Mouse (Mus musculus): ENCODE results near the gene Olfr156. TPM values are rescaled to one million over a fixed set of nuclear protein-coding genes. Genes with fewer than 3 reads are reported as not detected.
A peak's percentile ranks its signal among the peaks of the same experiment; 100 is the strongest.
"Not testable (repeated sequence)": the region's sequence is repeated elsewhere in the genome, so short reads cannot be mapped to it uniquely, and the experiment has no call there.

Gene Olfr156
- polyA plus RNA-seq, 1 experiment from 2014 or later, result not detected

DNA sequence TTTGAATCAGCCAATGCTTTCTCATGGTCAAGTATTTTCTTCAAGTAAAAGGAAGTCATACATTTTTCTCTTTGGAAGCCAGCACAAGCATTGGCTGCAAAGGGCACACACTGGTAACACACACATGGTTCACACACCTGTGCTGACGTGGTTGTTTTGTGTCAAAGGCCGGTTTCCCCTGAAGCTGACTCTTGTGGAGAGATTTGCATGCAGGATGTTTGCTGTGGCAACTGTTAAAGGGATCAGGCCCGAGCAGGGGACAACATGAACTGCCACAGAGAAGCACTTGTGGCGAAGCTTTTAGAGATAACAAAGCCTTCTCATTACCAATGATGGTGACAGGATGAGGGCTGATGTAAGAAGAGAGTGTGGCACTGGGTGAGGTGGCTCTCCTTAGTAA is 11.1 kb upstream of the Olfr156 start:
- no peak overlapping the region for H3K27ac ChIP-seq (ENCODE audit: low read depth, low read length)
- H3K36me3 ChIP-seq (ENCODE audit: control insufficient read depth, insufficient read depth, low read length), result no peaks in the 10 kb centered on the region
- H3K27me3 ChIP-seq (ENCODE audit: control insufficient read depth, insufficient read depth, low read length), result no peaks in the 10 kb centered on the region
- H3K9me3 ChIP-seq (ENCODE audit: control insufficient read depth, low read length), result no peaks in the 10 kb centered on the region
- 74% methylated on average over 4 of the region's 4 CpGs for WGBS
- DNase-seq (ENCODE audit: low spot score, missing footprints) (no peak), ATAC-seq (ENCODE audit: low FRiP score) (no peak)
- no peak overlapping the region for H3K4me3 ChIP-seq (ENCODE audit: low read depth, low read length)
- no peaks in the 10 kb centered on the region for H3K4me1 ChIP-seq (ENCODE audit: control insufficient read depth, insufficient read depth, low read length)
- H3K4me2 ChIP-seq, result no peak overlapping the region
- H3K9ac ChIP-seq (ENCODE audit: low read length), result no peak overlapping the region

DNA sequence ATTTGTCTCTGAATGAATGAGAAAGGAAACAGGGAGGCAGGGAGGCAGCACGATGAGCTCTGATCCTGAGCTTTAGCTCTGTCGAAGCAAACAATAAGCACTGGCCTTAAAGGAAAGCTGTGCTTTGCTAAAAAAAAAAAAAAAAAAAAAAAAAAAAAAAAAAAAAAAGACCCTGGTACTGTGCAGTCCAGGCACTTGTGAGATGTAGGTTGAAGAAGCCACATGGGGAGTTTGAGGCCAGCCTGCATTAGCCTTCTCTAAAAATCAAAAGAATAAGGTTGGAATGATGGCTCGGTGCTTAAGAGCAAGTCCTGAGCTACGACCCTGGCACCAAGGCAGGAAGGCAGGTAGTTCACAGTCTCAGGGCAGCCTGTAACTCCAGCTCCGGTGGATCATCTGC is 10.1 kb upstream of the Olfr156 start:
- WGBS, result 71% methylated on average over 5 of the region's 5 CpGs
- Histone ChIP-seq H3K4me1 (ENCODE audit: control insufficient read depth, insufficient read depth, low read length) (no peaks in the 10 kb centered on the region), H3K4me3 (ENCODE audit: low read depth, low read length) (no peak overlapping the region), H3K27ac (ENCODE audit: low read depth, low read length) (no peak overlapping the region), H3K27me3 (ENCODE audit: control insufficient read depth, insufficient read depth, low read length) (no peaks in the 10 kb centered on the region), H3K9ac (ENCODE audit: low read length) (no peak overlapping the region), H3K36me3 (ENCODE audit: control insufficient read depth, insufficient read depth, low read length) (no peaks in the 10 kb centered on the region), H3K4me2 (no peak overlapping the region), H3K9me3 (ENCODE audit: control insufficient read depth, low read length) (no peaks in the 10 kb centered on the region)
- ATAC-seq (ENCODE audit: low FRiP score) (no peak), DNase-seq (ENCODE audit: low spot score, missing footprints) (peak; percentile 39)

GRCm38 (mm10) chr4:43832031-43832430 is 8.3 kb upstream of the Olfr156 start:
- Histone ChIP-seq H3K36me3 (ENCODE audit: control insufficient read depth, insufficient read depth, low read length) (no peaks in the 10 kb centered on the region), H3K4me1 (ENCODE audit: control insufficient read depth, insufficient read depth, low read length) (no peaks in the 10 kb centered on the region), H3K4me2 (no peak overlapping the region), H3K9ac (ENCODE audit: low read length) (no peak overlapping the region), H3K9me3 (ENCODE audit: control insufficient read depth, low read length) (no peaks in the 10 kb centered on the region), H3K27me3 (ENCODE audit: control insufficient read depth, insufficient read depth, low read length) (no peaks in the 10 kb centered on the region), H3K4me3 (ENCODE audit: low read depth, low read length) (no peak overlapping the region), H3K27ac (ENCODE audit: low read depth, low read length) (no peak overlapping the region)
- ATAC-seq (ENCODE audit: low FRiP score) (no peak), DNase-seq (ENCODE audit: low spot score, missing footprints) (peak; percentile 31)
- 71% methylated on average over 5 of the region's 5 CpGs for WGBS

GRCm38 (mm10) chr4:43828806-43829205 is 5.1 kb upstream of the Olfr156 start:
- Histone ChIP-seq H3K36me3 (ENCODE audit: control insufficient read depth, insufficient read depth, low read length) (no peaks in the 10 kb centered on the region), H3K27me3 (ENCODE audit: control insufficient read depth, insufficient read depth, low read length) (no peaks in the 10 kb centered on the region), H3K4me1 (ENCODE audit: control insufficient read depth, insufficient read depth, low read length) (no peaks in the 10 kb centered on the region), H3K9ac (ENCODE audit: low read length) (no peak overlapping the region), H3K27ac (ENCODE audit: low read depth, low read length) (no peak overlapping the region), H3K4me2 (no peak overlapping the region), H3K9me3 (ENCODE audit: control insufficient read depth, low read length) (no peaks in the 10 kb centered on the region), H3K4me3 (ENCODE audit: low read depth, low read length) (no peak overlapping the region)
- DNase-seq (ENCODE audit: low spot score, missing footprints), result peak; percentile 74
- no peak for ATAC-seq (ENCODE audit: low FRiP score)
- WGBS, result 96% methylated on average over 4 of the region's 4 CpGs

GRCm38 (mm10) chr4:43822896-43823550 is 672 bp downstream of the Olfr156 start:
- no peaks in the 10 kb centered on the region for H3K27me3 ChIP-seq (ENCODE audit: control insufficient read depth, insufficient read depth, low read length)
- no peak for ATAC-seq (ENCODE audit: low FRiP score)
- no peak overlapping the region for H3K4me3 ChIP-seq (ENCODE audit: low read depth, low read length)
- H3K4me2 ChIP-seq, result no peak overlapping the region
- no peaks in the 10 kb centered on the region for H3K36me3 ChIP-seq (ENCODE audit: control insufficient read depth, insufficient read depth, low read length)
- H3K9ac ChIP-seq (ENCODE audit: low read length), result no peak overlapping the region
- no peaks in the 10 kb centered on the region for H3K4me1 ChIP-seq (ENCODE audit: control insufficient read depth, insufficient read depth, low read length)
- WGBS, result 78% methylated on average over 13 of the region's 13 CpGs
- peak; percentile 54 for DNase-seq (ENCODE audit: low spot score, missing footprints)
- H3K27ac ChIP-seq (ENCODE audit: low read depth, low read length), result no peak overlapping the region
- H3K9me3 ChIP-seq (ENCODE audit: control insufficient read depth, low read length), result no peaks in the 10 kb centered on the region

DNA sequence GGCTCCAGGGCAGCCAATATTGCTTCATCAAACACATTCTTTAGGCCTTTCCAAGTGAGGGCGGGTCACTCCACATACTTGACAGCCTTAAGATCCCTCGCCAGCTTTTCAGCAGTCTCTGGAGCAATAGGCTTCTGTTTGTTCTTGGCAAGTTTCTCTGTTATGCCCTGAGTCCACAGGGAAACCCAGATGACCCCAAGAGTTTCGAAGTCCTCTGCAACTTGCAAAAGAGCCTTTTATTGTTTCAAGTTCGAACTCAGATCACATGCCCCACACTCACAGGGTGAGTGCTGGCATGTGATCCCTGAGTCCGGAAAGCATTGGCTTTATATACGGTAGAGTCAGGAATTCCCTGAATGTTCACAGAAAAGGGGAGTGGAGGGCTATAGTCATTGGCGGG is 24.8 kb downstream of the Olfr156 start:
- WGBS, result 85% methylated on average over 7 of the region's 7 CpGs

GRCm38 (mm10) chr4:43795844-43796243 is 27.9 kb downstream of the Olfr156 start:
- H3K27ac ChIP-seq (ENCODE audit: low read depth, low read length); H3K4me1 ChIP-seq (ENCODE audit: control insufficient read depth, insufficient read depth, low read length); H3K9ac ChIP-seq (ENCODE audit: low read length); H3K27me3 ChIP-seq (ENCODE audit: control insufficient read depth, insufficient read depth, low read length); ATAC-seq (ENCODE audit: low FRiP score); H3K9me3 ChIP-seq (ENCODE audit: control insufficient read depth, low read length); H3K4me3 ChIP-seq (ENCODE audit: low read depth, low read length); H3K4me2 ChIP-seq; H3K36me3 ChIP-seq (ENCODE audit: control insufficient read depth, insufficient read depth, low read length); DNase-seq (ENCODE audit: low spot score, missing footprints): not testable (repeated sequence)
- 83% methylated on average over 5 of the region's 5 CpGs for WGBS

More for the DNA sequence above, 24.8 kb downstream of the Olfr156 start:
- Histone ChIP-seq H3K36me3 (ENCODE audit: control insufficient read depth, insufficient read depth, low read length) (no peaks in the 10 kb centered on the region), H3K4me3 (ENCODE audit: low read depth, low read length) (no peak overlapping the region), H3K4me2 (no peak overlapping the region), H3K27me3 (ENCODE audit: control insufficient read depth, insufficient read depth, low read length) (no peaks in the 10 kb centered on the region), H3K9me3 (ENCODE audit: control insufficient read depth, low read length) (no peaks in the 10 kb centered on the region; the same call in 1 of the 2 replicates), H3K27ac (ENCODE audit: low read depth, low read length) (no peak overlapping the region), H3K9ac (ENCODE audit: low read length) (no peak overlapping the region), H3K4me1 (ENCODE audit: control insufficient read depth, insufficient read depth, low read length) (no peaks in the 10 kb centered on the region)
- no peak for DNase-seq (ENCODE audit: low spot score, missing footprints)
- no peak for ATAC-seq (ENCODE audit: low FRiP score)

GRCm38 (mm10) chr4:43795296-43795695 is 28.4 kb downstream of the Olfr156 start:
- H3K4me1 ChIP-seq (ENCODE audit: control insufficient read depth, insufficient read depth, low read length), result no peaks in the 10 kb centered on the region
- ATAC-seq (ENCODE audit: low FRiP score) (no peak), DNase-seq (ENCODE audit: low spot score, missing footprints) (no peak)
- H3K4me2 ChIP-seq, result no peak overlapping the region
- no peaks in the 10 kb centered on the region for H3K36me3 ChIP-seq (ENCODE audit: control insufficient read depth, insufficient read depth, low read length)
- no peak overlapping the region for H3K4me3 ChIP-seq (ENCODE audit: low read depth, low read length)
- H3K9ac ChIP-seq (ENCODE audit: low read length), result no peak overlapping the region
- no peaks in the 10 kb centered on the region for H3K27me3 ChIP-seq (ENCODE audit: control insufficient read depth, insufficient read depth, low read length)
- H3K27ac ChIP-seq (ENCODE audit: low read depth, low read length), result no peak overlapping the region
- 77% methylated on average over 6 of the region's 6 CpGs for WGBS
- no peaks in the 10 kb centered on the region for H3K9me3 ChIP-seq (ENCODE audit: control insufficient read depth, low read length)

GRCm38 (mm10) chr4:43772304-43772703 is 51.4 kb downstream of the Olfr156 start:
- no peak for ATAC-seq (ENCODE audit: low FRiP score)
- no peak overlapping the region for H3K4me2 ChIP-seq
- H3K9me3 ChIP-seq (ENCODE audit: control insufficient read depth, low read length), result no peaks in the 10 kb centered on the region
- H3K27ac ChIP-seq (ENCODE audit: low read depth, low read length), result no peak overlapping the region
- H3K4me3 ChIP-seq (ENCODE audit: low read depth, low read length), result no peak overlapping the region
- 31% methylated on average over 2 of the region's 2 CpGs for WGBS
- no peaks in the 10 kb centered on the region for H3K27me3 ChIP-seq (ENCODE audit: control insufficient read depth, insufficient read depth, low read length)
- no peaks in the 10 kb centered on the region for H3K36me3 ChIP-seq (ENCODE audit: control insufficient read depth, insufficient read depth, low read length)
- DNase-seq (ENCODE audit: low spot score, missing footprints), result no peak
- no peak overlapping the region for H3K9ac ChIP-seq (ENCODE audit: low read length)
- no peaks in the 10 kb centered on the region for H3K4me1 ChIP-seq (ENCODE audit: control insufficient read depth, insufficient read depth, low read length)

Measured in midbrain, embryonic 11.5 days (tissue).